Mouse (Mus musculus): ENCODE data around the gene Sept11. TPM values are rescaled to one million over a fixed set of nuclear protein-coding genes. Genes with fewer than 3 reads are reported as not detected.

Sept11 gene
- polyA plus RNA-seq, 1 experiment from 2014 or later: 143 TPM

DNA sequence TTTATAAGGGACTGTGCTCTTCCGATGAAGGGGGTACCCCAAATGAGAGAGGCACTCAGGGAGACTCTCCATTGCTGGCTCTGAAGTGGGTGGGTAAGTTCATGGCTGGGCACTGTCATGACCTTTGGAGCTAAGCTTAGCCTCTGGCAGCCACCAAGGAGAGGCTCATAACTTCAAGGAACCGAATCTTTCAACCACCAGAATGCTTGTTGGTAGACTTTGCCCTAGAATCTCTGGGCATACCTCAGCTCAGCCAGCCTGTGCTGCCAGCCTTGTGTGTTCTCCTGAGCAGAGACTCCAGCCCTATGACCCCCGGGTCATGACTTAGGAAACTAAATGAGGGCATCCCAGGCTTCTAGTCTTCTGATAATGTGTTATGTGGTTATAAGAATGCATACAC lies 35.5 kb downstream of the Sept11 start:
- 83% methylated on average over 3 of the region's 3 CpGs for WGBS
- Histone ChIP-seq H3K27ac (ENCODE audit: low read length) (0 out of 2 replicates have a peak overlapping the region, but pooled peaks have one; percentile 14), H3K27me3 (ENCODE audit: control insufficient read depth, insufficient read depth, low read depth, low read length) (no peaks in the 10 kb centered on the region), H3K9me3 (replicated peaks; ENCODE audit: control insufficient read depth, low read length, poor library complexity, severe bottlenecking) (no peaks in the 10 kb centered on the region), H3K36me3 (ENCODE audit: control insufficient read depth, insufficient read depth, low read length) (no peaks in the 10 kb centered on the region), H3K9ac (ENCODE audit: low read depth, low read length) (no peak overlapping the region), H3K4me3 (ENCODE audit: low read depth, low read length) (no peak overlapping the region), H3K4me1 (ENCODE audit: control insufficient read depth, insufficient read depth, low read length) (peaks cover 49% of the 10 kb centered on the region), H3K4me2 (ENCODE audit: low read length) (no peak overlapping the region)
- no peak for ATAC-seq

DNA sequence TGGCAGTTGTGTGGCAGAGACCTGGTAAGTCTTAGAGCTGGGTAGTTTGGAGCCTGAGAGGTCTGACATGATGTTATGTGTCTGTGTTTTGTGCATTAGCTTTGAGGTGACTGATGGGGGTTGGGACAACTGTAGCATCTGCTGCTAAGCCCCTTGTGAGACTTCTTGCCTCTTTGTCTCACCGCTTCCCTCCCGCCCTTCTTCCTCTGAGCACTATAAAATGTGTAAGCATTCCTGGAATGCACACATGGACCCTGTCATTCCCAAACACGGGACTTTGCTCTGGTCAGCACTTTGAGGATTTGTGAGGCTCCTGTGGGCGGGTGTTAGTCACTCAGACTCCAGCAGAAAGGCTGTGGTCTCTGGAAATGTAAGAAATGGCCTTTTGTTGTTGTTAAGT lies 36.7 kb downstream of the Sept11 start:
- Histone ChIP-seq H3K36me3 (ENCODE audit: control insufficient read depth, insufficient read depth, low read length) (no peaks in the 10 kb centered on the region), H3K9me3 (replicated peaks; ENCODE audit: control insufficient read depth, low read length, poor library complexity, severe bottlenecking) (no peaks in the 10 kb centered on the region), H3K4me1 (ENCODE audit: control insufficient read depth, insufficient read depth, low read length) (peaks cover 51% of the 10 kb centered on the region), H3K4me3 (ENCODE audit: low read depth, low read length) (no peak overlapping the region), H3K9ac (ENCODE audit: low read depth, low read length) (no peak overlapping the region), H3K4me2 (ENCODE audit: low read length) (no peak overlapping the region), H3K27me3 (ENCODE audit: control insufficient read depth, insufficient read depth, low read depth, low read length) (no peaks in the 10 kb centered on the region), H3K27ac (ENCODE audit: low read length) (peak overlapping the region; percentile 7; the same call in 1 of the 2 replicates)
- 16% methylated on average over 4 of the region's 4 CpGs for WGBS
- no peak for ATAC-seq

DNA sequence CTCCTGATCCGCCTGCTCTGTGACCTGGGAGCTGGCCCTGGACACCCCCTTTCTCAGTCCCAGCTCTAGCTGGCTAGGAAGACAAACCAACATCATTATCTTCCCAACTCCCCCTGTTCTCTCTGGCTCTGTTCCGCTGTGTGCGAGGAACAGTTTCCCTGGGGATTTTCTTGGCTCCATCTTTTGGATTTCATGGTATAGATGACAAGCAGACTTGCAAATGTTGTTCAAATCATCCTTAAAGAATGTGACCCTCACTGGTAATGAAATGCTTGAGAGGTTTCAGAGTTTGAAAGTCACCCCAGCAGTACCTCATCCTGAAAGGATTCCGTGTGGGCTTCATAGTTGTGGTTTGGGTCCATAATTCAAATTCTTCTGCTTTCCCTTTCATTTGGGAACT lies 38.2 kb downstream of the Sept11 start:
- Histone ChIP-seq H3K4me1 (ENCODE audit: control insufficient read depth, insufficient read depth, low read length) (peaks cover 49% of the 10 kb centered on the region), H3K27me3 (ENCODE audit: control insufficient read depth, insufficient read depth, low read depth, low read length) (no peaks in the 10 kb centered on the region), H3K9ac (ENCODE audit: low read depth, low read length) (no peak overlapping the region), H3K27ac (ENCODE audit: low read length) (no peak overlapping the region), H3K4me2 (ENCODE audit: low read length) (no peak overlapping the region), H3K9me3 (replicated peaks; ENCODE audit: control insufficient read depth, low read length, poor library complexity, severe bottlenecking) (no peaks in the 10 kb centered on the region), H3K4me3 (ENCODE audit: low read depth, low read length) (no peak overlapping the region), H3K36me3 (ENCODE audit: control insufficient read depth, insufficient read depth, low read length) (no peaks in the 10 kb centered on the region)
- no peak for ATAC-seq
- WGBS: 49% methylated on average over 4 of the region's 4 CpGs

DNA sequence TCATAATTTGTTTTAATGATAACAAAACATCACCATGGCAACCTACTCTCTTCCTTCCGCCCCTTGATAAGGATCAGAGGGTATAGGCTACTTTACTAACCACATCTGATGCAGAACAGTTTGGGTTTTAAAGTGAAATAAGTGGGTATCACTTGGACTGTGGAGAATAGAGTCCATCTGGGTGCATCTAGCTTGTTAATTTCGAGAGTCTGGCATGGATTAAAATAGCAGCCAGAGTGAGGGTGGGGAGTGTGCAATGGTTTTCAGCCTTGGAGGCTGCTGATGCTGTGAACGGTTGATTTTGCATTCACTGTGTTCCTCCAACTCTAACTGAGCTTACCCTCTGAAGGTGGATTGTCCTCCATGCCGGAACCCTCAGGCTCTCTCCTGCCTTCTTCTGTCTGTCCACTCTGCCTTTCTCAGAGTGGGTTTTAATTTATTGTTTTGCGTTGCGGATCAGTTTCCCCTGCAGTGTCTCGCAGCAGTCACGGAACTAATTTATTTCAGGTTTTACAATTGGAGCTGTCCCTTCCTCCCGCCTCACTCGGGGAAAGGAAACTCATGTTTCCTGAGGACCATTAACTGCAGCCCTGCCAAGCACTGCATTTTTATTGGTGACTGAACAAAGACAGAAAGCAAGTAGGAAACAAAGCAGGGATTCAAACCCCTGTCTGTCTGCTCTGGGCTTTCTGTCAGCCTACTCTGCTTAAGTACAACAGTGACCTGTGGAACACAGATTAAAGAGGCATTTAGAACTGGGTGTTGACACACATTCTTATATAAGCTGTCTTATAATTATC lies 40.4 kb downstream of the Sept11 start:
- no peak overlapping the region; the same call in 1 of the 2 replicates for H3K4me3 ChIP-seq (ENCODE audit: low read depth, low read length)
- H3K4me2 ChIP-seq (ENCODE audit: low read length): peak overlapping the region; percentile 43
- H3K27ac ChIP-seq (ENCODE audit: low read length): peak overlapping the region; percentile 60
- 12% methylated on average over 10 of the region's 10 CpGs for WGBS
- H3K9ac ChIP-seq (ENCODE audit: low read depth, low read length): peak overlapping the region; percentile 41; the same call in 1 of the 2 replicates
- no peaks in the 10 kb centered on the region for H3K27me3 ChIP-seq (ENCODE audit: control insufficient read depth, insufficient read depth, low read depth, low read length)
- H3K36me3 ChIP-seq (ENCODE audit: control insufficient read depth, insufficient read depth, low read length): no peaks in the 10 kb centered on the region
- H3K4me1 ChIP-seq (ENCODE audit: control insufficient read depth, insufficient read depth, low read length): peaks cover 27% of the 10 kb centered on the region
- ATAC-seq: peak; percentile 43; the same call in 1 of the 2 replicates
- no peaks in the 10 kb centered on the region for H3K9me3 ChIP-seq (replicated peaks; ENCODE audit: control insufficient read depth, low read length, poor library complexity, severe bottlenecking)

DNA sequence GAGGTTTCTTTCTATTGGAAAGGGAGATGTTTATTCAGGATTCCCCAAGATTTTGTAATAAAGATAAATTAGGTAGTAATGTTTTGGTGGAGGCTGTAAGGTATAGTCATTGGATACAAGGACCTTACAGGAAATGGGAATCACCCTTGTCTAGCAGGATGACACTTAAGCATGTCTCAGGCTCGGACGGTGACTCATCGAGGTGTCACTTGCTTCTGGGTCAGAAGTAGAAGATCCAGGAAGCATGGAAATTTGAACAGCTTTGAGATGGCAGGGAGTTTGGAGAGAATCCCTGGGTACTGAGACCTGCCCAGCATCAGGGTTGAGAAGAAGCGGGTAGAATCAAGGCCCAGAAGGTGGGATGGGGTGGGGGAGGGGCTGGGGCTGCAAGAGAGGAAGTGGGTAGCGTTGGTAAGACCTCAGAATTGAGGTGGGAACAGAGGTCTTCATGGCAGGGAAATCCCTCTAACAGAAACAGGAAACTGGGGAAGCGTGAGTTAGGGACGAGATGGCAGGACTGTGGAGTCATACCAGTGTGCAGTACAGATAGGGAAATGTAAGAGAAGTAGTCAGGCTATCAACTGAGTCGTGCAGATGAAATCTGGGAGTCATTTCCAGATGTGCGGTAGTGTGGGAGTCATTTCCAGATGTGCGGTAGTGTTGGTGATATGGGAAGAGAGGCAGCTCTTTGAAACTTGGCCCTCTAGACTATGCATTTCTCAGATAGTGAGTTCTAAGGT lies 42.3 kb downstream of the Sept11 start:
- Histone ChIP-seq H3K36me3 (ENCODE audit: control insufficient read depth, insufficient read depth, low read length) (no peaks in the 10 kb centered on the region), H3K4me1 (ENCODE audit: control insufficient read depth, insufficient read depth, low read length) (peaks cover 18% of the 10 kb centered on the region), H3K27ac (ENCODE audit: low read length) (no peak overlapping the region), H3K9ac (ENCODE audit: low read depth, low read length) (no peak overlapping the region), H3K4me2 (ENCODE audit: low read length) (no peak overlapping the region), H3K27me3 (ENCODE audit: control insufficient read depth, insufficient read depth, low read depth, low read length) (no peaks in the 10 kb centered on the region), H3K4me3 (ENCODE audit: low read depth, low read length) (no peak overlapping the region), H3K9me3 (replicated peaks; ENCODE audit: control insufficient read depth, low read length, poor library complexity, severe bottlenecking) (no peaks in the 10 kb centered on the region)
- no peak for ATAC-seq
- 88% methylated on average over 10 of the region's 10 CpGs for WGBS

DNA sequence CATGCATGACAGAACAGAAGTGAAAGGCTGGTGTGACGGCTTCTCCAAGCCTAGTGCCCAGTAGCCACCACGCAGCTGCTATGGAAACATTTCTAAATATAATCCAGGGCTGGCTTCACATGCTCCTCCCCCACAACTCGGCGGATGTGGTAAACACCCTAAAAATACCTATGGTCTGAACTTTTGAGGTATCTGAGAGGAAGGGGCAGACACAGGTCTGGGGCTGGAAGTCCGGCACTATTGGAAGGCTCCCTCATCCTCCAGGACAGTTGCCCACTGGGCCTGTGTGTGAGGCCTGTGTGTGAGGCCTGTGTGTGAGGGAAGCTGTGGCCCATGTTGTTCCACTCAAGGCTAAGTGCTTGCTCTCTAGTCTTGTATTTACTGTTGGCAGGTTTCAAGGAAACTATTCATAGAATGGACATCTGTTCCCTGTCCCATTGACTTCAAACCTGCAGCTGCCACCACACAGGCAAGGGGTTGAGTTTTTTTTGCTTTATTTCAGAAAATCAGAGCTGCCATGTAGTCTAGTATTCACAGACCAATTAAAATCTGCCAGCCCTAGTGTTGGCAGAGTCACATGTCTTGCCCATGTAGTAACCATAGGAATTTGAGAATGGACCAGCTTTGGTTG lies 43.8 kb downstream of the Sept11 start:
- 0 out of 2 replicates have a peak, but pooled peaks cover 2% of the 10 kb centered on the region for H3K36me3 ChIP-seq (ENCODE audit: control insufficient read depth, insufficient read depth, low read length)
- H3K27me3 ChIP-seq (ENCODE audit: control insufficient read depth, insufficient read depth, low read depth, low read length): no peaks in the 10 kb centered on the region
- no peaks in the 10 kb centered on the region for H3K9me3 ChIP-seq (replicated peaks; ENCODE audit: control insufficient read depth, low read length, poor library complexity, severe bottlenecking)
- peaks cover 15% of the 10 kb centered on the region for H3K4me1 ChIP-seq (ENCODE audit: control insufficient read depth, insufficient read depth, low read length)
- WGBS: 77% methylated on average over 5 of the region's 5 CpGs
- H3K27ac ChIP-seq (ENCODE audit: low read length): no peak overlapping the region
- H3K9ac ChIP-seq (ENCODE audit: low read depth, low read length): no peak overlapping the region
- no peak overlapping the region for H3K4me2 ChIP-seq (ENCODE audit: low read length)
- no peak overlapping the region for H3K4me3 ChIP-seq (ENCODE audit: low read depth, low read length)
- ATAC-seq: no peak

DNA sequence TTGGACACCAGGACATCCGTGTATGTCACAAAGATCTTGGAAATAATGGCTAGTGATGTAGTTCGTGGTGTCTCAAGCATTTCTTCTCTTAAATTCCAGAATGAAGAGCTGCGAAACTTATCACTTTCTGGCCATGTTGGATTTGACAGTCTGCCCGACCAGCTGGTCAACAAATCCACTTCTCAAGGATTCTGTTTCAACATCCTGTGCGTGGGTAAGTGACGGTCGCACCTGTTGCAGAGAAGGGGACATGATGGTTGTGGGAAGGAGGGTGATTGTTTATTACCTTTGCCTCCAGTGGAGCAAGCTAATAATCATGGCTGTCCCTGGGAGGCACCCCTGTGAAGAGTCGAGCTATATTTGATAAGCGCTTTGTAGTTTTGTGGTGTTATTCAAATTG lies 46.1 kb downstream of the Sept11 start:
- 99% methylated on average over 9 of the region's 9 CpGs for WGBS
- Histone ChIP-seq H3K4me1 (ENCODE audit: control insufficient read depth, insufficient read depth, low read length) (no peaks in the 10 kb centered on the region), H3K27ac (ENCODE audit: low read length) (no peak overlapping the region), H3K9ac (ENCODE audit: low read depth, low read length) (no peak overlapping the region), H3K4me3 (ENCODE audit: low read depth, low read length) (no peak overlapping the region), H3K9me3 (replicated peaks; ENCODE audit: control insufficient read depth, low read length, poor library complexity, severe bottlenecking) (no peaks in the 10 kb centered on the region), H3K27me3 (ENCODE audit: control insufficient read depth, insufficient read depth, low read depth, low read length) (no peaks in the 10 kb centered on the region), H3K4me2 (ENCODE audit: low read length) (no peak overlapping the region), H3K36me3 (ENCODE audit: control insufficient read depth, insufficient read depth, low read length) (0 out of 2 replicates have a peak, but pooled peaks cover 2% of the 10 kb centered on the region)
- ATAC-seq: no peak

DNA sequence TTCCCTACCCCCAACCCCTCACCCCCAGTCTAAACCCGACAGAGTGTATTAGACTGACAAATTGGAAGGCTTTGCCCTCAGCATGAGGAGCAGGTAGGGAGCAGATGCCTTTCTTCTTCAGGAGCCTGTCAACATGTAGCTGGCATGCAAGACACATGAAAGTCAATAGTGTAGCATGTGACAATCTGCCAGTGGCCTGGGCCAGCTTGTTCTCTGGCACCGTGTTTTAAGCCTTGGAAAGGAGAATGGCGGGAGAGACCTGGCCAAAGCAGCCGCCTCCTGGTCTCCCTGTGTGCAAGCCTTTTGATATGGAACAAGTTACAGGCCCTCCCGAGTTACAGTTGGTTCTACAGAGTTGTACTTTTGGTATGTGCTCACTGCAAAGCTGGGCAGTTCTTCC lies 47.5 kb downstream of the Sept11 start:
- H3K27me3 ChIP-seq (ENCODE audit: control insufficient read depth, insufficient read depth, low read depth, low read length): no peaks in the 10 kb centered on the region
- 88% methylated on average over 5 of the region's 5 CpGs for WGBS
- H3K4me3 ChIP-seq (ENCODE audit: low read depth, low read length): no peak overlapping the region
- no peak overlapping the region for H3K27ac ChIP-seq (ENCODE audit: low read length)
- ATAC-seq: no peak
- H3K4me2 ChIP-seq (ENCODE audit: low read length): no peak overlapping the region
- H3K9ac ChIP-seq (ENCODE audit: low read depth, low read length): no peak overlapping the region
- peaks cover 3% of the 10 kb centered on the region; the same call in 1 of the 2 replicates for H3K4me1 ChIP-seq (ENCODE audit: control insufficient read depth, insufficient read depth, low read length)
- no peaks in the 10 kb centered on the region for H3K9me3 ChIP-seq (replicated peaks; ENCODE audit: control insufficient read depth, low read length, poor library complexity, severe bottlenecking)
- H3K36me3 ChIP-seq (ENCODE audit: control insufficient read depth, insufficient read depth, low read length): 0 out of 2 replicates have a peak, but pooled peaks cover 2% of the 10 kb centered on the region
